Mouse (Mus musculus): Measurements from ENCODE around the gene Pym1. TPM values are rescaled to one million over a fixed set of nuclear protein-coding genes. Genes with fewer than 3 reads are reported as not detected.

Gene Pym1
- polyA plus RNA-seq, 1 experiment from 2014 or later: 46.7 TPM

- ATAC-seq (ENCODE audit: low FRiP score, low TSS enrichment) (no peak), DNase-seq (no peak)
- WGBS: 9% methylated on average over 7 of the region's 7 CpGs
- Histone ChIP-seq H3K9ac (replicated peaks; ENCODE audit: low read length) (peak overlapping the region; percentile 65), H3K4me2 (ENCODE audit: low read length) (peak overlapping the region; percentile 87), H3K4me3 (replicated peaks; ENCODE audit: low read depth, low read length) (peak overlapping the region; percentile 55), H3K9me3 (ENCODE audit: control insufficient read depth, low read length) (no peaks in the 10 kb centered on the region), H3K36me3 (ENCODE audit: control insufficient read depth, insufficient read depth, low read length) (no peaks in the 10 kb centered on the region), H3K27ac (replicated peaks; ENCODE audit: low read depth, low read length) (no peak overlapping the region), H3K4me1 (ENCODE audit: control insufficient read depth, insufficient read depth, low read length) (peaks cover 28% of the 10 kb centered on the region; the same call in 1 of the 2 replicates), H3K27me3 (ENCODE audit: control insufficient read depth, insufficient read depth, low read length) (peaks cover 39% of the 10 kb centered on the region)
These were observed 4.5 kb upstream of the Pym1 start for GRCm38 (mm10) chr10:128743235-128743634.

- Histone ChIP-seq H3K4me2 (ENCODE audit: low read length) (peak overlapping the region; percentile 87), H3K4me3 (replicated peaks; ENCODE audit: low read depth, low read length) (peak overlapping the region; percentile 55), H3K4me1 (ENCODE audit: control insufficient read depth, insufficient read depth, low read length) (peaks cover 28% of the 10 kb centered on the region; the same call in 1 of the 2 replicates), H3K9ac (replicated peaks; ENCODE audit: low read length) (peak overlapping the region; percentile 65), H3K27ac (replicated peaks; ENCODE audit: low read depth, low read length) (no peak overlapping the region), H3K9me3 (ENCODE audit: control insufficient read depth, low read length) (no peaks in the 10 kb centered on the region), H3K36me3 (ENCODE audit: control insufficient read depth, insufficient read depth, low read length) (no peaks in the 10 kb centered on the region), H3K27me3 (ENCODE audit: control insufficient read depth, insufficient read depth, low read length) (peaks cover 39% of the 10 kb centered on the region)
- ATAC-seq (ENCODE audit: low FRiP score, low TSS enrichment) (no peak), DNase-seq (peak; percentile 63)
- WGBS: 0% methylated on average over 37 of the region's 37 CpGs
These were observed 3.9 kb upstream of the Pym1 start for GRCm38 (mm10) chr10:128743791-128744191.

GRCm38 (mm10) chr10:128744211-128744610, 3.5 kb upstream of the Pym1 start:
- H3K9me3 ChIP-seq (ENCODE audit: control insufficient read depth, low read length): no peaks in the 10 kb centered on the region
- no peak for ATAC-seq (ENCODE audit: low FRiP score, low TSS enrichment)
- H3K4me2 ChIP-seq (ENCODE audit: low read length): peak overlapping the region; percentile 87
- H3K4me1 ChIP-seq (ENCODE audit: control insufficient read depth, insufficient read depth, low read length): peaks cover 31% of the 10 kb centered on the region
- H3K27ac ChIP-seq (replicated peaks; ENCODE audit: low read depth, low read length): no peak overlapping the region
- WGBS: 18% methylated on average over 8 of the region's 8 CpGs
- no peaks in the 10 kb centered on the region for H3K36me3 ChIP-seq (ENCODE audit: control insufficient read depth, insufficient read depth, low read length)
- H3K4me3 ChIP-seq (replicated peaks; ENCODE audit: low read depth, low read length): peak overlapping the region; percentile 55
- H3K9ac ChIP-seq (replicated peaks; ENCODE audit: low read length): peak overlapping the region; percentile 65
- DNase-seq: no peak
- peaks cover 39% of the 10 kb centered on the region for H3K27me3 ChIP-seq (ENCODE audit: control insufficient read depth, insufficient read depth, low read length)

- peak within 1 kb of the TSS; percentile 65 for H3K9ac ChIP-seq (replicated peaks; ENCODE audit: low read length)
- no peak for DNase-seq
These were observed 2.7 kb upstream of the Pym1 start, which contains the start of gene Dgka for GRCm38 (mm10) chr10:128744680-128745601. Dgka (minus strand) TSS chr10:128744855.

GRCm38 (mm10) chr10:128745946-128746613, 1.6 kb upstream of the Pym1 start:
- Histone ChIP-seq H3K4me1 (ENCODE audit: control insufficient read depth, insufficient read depth, low read length) (peaks cover 44% of the 10 kb centered on the region), H3K27me3 (ENCODE audit: control insufficient read depth, insufficient read depth, low read length) (peaks cover 39% of the 10 kb centered on the region), H3K4me3 (replicated peaks; ENCODE audit: low read depth, low read length) (no peak overlapping the region), H3K27ac (replicated peaks; ENCODE audit: low read depth, low read length) (no peak overlapping the region), H3K9ac (replicated peaks; ENCODE audit: low read length) (no peak overlapping the region), H3K36me3 (ENCODE audit: control insufficient read depth, insufficient read depth, low read length) (0 out of 2 replicates have a peak, but pooled peaks cover 3% of the 10 kb centered on the region), H3K4me2 (ENCODE audit: low read length) (no peak overlapping the region), H3K9me3 (ENCODE audit: control insufficient read depth, low read length) (no peaks in the 10 kb centered on the region)
- WGBS: 94% methylated on average over 10 of the region's 10 CpGs
- ATAC-seq (ENCODE audit: low FRiP score, low TSS enrichment) (no peak), DNase-seq (no peak)

More at GRCm38 (mm10) chr10:128744680-128745601, 2.7 kb upstream of the Pym1 start, which contains the start of gene Dgka:
- H3K4me3 ChIP-seq (replicated peaks; ENCODE audit: low read depth, low read length): peak within 1 kb of the TSS; percentile 55
- WGBS: 25% methylated on average over 18 of the region's 18 CpGs
- H3K9me3 ChIP-seq (ENCODE audit: control insufficient read depth, low read length): no peaks in the 10 kb centered on the region
- H3K4me1 ChIP-seq (ENCODE audit: control insufficient read depth, insufficient read depth, low read length): peaks cover 39% of the 10 kb centered on the region
- no peak for ATAC-seq (ENCODE audit: low FRiP score, low TSS enrichment)
- no peaks in the 10 kb centered on the region for H3K36me3 ChIP-seq (ENCODE audit: control insufficient read depth, insufficient read depth, low read length)
- no peak within 1 kb of the TSS for H3K27ac ChIP-seq (replicated peaks; ENCODE audit: low read depth, low read length)
- peaks cover 39% of the 10 kb centered on the region for H3K27me3 ChIP-seq (ENCODE audit: control insufficient read depth, insufficient read depth, low read length)
- peak within 1 kb of the TSS; percentile 87 for H3K4me2 ChIP-seq (ENCODE audit: low read length)

- peaks cover 32% of the 10 kb centered on the region for H3K27me3 ChIP-seq (ENCODE audit: control insufficient read depth, insufficient read depth, low read length)
- H3K27ac ChIP-seq (replicated peaks; ENCODE audit: low read depth, low read length): peak overlapping the region; percentile 92; the same call in 1 of the 2 replicates
- no peaks in the 10 kb centered on the region for H3K9me3 ChIP-seq (ENCODE audit: control insufficient read depth, low read length)
- WGBS: 47% methylated on average over 9 of the region's 9 CpGs
- H3K9ac ChIP-seq (replicated peaks; ENCODE audit: low read length): peak overlapping the region; percentile 81
- H3K4me1 ChIP-seq (ENCODE audit: control insufficient read depth, insufficient read depth, low read length): peaks cover 44% of the 10 kb centered on the region
- ATAC-seq (ENCODE audit: low FRiP score, low TSS enrichment) (no peak), DNase-seq (no peak)
- H3K4me2 ChIP-seq (ENCODE audit: low read length): peak overlapping the region; percentile 94
- H3K36me3 ChIP-seq (ENCODE audit: control insufficient read depth, insufficient read depth, low read length): 0 out of 2 replicates have a peak, but pooled peaks cover 3% of the 10 kb centered on the region
- peak overlapping the region; percentile 52 for H3K4me3 ChIP-seq (replicated peaks; ENCODE audit: low read depth, low read length)
These were observed 580 bp upstream of the Pym1 start for GRCm38 (mm10) chr10:128746972-128747645.

GRCm38 (mm10) chr10:128748252-128748864, 669 bp downstream of the Pym1 start:
- under 1% methylated on average over 37 of the region's 37 CpGs for WGBS
- Histone ChIP-seq H3K9me3 (ENCODE audit: control insufficient read depth, low read length) (no peaks in the 10 kb centered on the region), H3K27me3 (ENCODE audit: control insufficient read depth, insufficient read depth, low read length) (peaks cover 20% of the 10 kb centered on the region; the same call in 1 of the 2 replicates), H3K4me3 (replicated peaks; ENCODE audit: low read depth, low read length) (peak overlapping the region; percentile 52), H3K4me2 (ENCODE audit: low read length) (peak overlapping the region; percentile 94), H3K36me3 (ENCODE audit: control insufficient read depth, insufficient read depth, low read length) (0 out of 2 replicates have a peak, but pooled peaks cover 7% of the 10 kb centered on the region), H3K9ac (replicated peaks; ENCODE audit: low read length) (peak overlapping the region; percentile 81), H3K27ac (replicated peaks; ENCODE audit: low read depth, low read length) (peak overlapping the region; percentile 92), H3K4me1 (ENCODE audit: control insufficient read depth, insufficient read depth, low read length) (peaks cover 37% of the 10 kb centered on the region)
- DNase-seq: peak; percentile 96
- ATAC-seq (ENCODE audit: low FRiP score, low TSS enrichment): peak; percentile 94

GRCm38 (mm10) chr10:128772895-128773294, 25.2 kb downstream of the Pym1 start:
- Histone ChIP-seq H3K36me3 (ENCODE audit: control insufficient read depth, insufficient read depth, low read length) (peaks cover under 1% of the 10 kb centered on the region; the same call in 1 of the 2 replicates), H3K27me3 (ENCODE audit: control insufficient read depth, insufficient read depth, low read length) (no peaks in the 10 kb centered on the region), H3K4me2 (ENCODE audit: low read length) (no peak overlapping the region), H3K9me3 (ENCODE audit: control insufficient read depth, low read length) (no peaks in the 10 kb centered on the region), H3K4me3 (replicated peaks; ENCODE audit: low read depth, low read length) (no peak overlapping the region), H3K9ac (replicated peaks; ENCODE audit: low read length) (no peak overlapping the region), H3K4me1 (ENCODE audit: control insufficient read depth, insufficient read depth, low read length) (no peaks in the 10 kb centered on the region), H3K27ac (replicated peaks; ENCODE audit: low read depth, low read length) (no peak overlapping the region)
- WGBS: 85% methylated on average over 2 of the region's 2 CpGs
- ATAC-seq (ENCODE audit: low FRiP score, low TSS enrichment) (no peak), DNase-seq (peak; percentile 11)
